Mouse (Mus musculus) kidney, adult 2 months (tissue): ENCODE results near the gene Scap.

Source experiments
- CTCF ChIP-seq: fragments of 200-500 bp; conservative IDR thresholded peaks from 2 replicates; pipeline ENCODE4 v1.5.1; 2011; ENCODE audit warnings: low read depth, mild to moderate bottlenecking, control low read depth, low read length, moderate library complexity, mixed read lengths; ENCODE audit not compliant: insufficient read depth, insufficient read length
- POLR2A ChIP-seq: fragments of 200-500 bp; IDR thresholded peaks from one replicate; pipeline ENCODE4 v1.6.1; 2011; ENCODE audit warnings: low read depth, low read length, control low read depth

DNA sequence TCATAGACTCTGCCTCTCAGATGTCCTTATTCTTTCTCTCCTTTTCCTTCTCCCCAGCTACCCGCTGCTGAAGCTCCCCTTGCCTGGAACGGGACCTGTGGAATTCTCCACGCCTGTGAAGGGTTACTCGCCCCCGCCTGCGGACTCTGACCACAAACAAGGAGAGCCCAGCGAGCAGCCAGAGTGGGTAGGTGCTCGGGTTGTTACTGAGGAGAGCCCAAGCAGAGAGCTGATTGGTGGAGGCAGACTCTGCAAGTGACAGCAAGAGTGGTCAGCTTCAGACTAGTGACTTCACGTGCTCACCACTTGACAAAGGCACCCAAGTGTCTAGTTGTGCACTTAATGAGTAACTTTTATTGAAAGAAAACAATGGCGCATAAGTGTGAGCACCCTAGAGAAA is 29.2 kb downstream of the Scap start:
- TF ChIP-seq POLR2A = no peak
- no peak for TF ChIP-seq CTCF
